Mouse (Mus musculus) megakaryocyte, embryonic 14.5 days (primary cell): ENCODE data around the gene Map2.

ENCODE experiments used
- FLI1 ChIP-seq: IDR thresholded peaks from 2 replicates; pipeline ENCODE4 v1.6.1; 2012; ENCODE audit warnings: low read length, inconsistent platforms, mixed read lengths
- GATA1 ChIP-seq: IDR thresholded peaks from 3 replicates; pipeline ENCODE4 v1.6.1; 2012; ENCODE audit warnings: mixed read lengths, low read length, inconsistent platforms, borderline replicate concordance

- TF ChIP-seq FLI1, result no peak
- TF ChIP-seq GATA1, result no peak
Observed at GRCm38 (mm10) chr1:66442922-66443321, 267.8 kb downstream of the Map2 start.
